Mouse (Mus musculus) left cerebral cortex, postnatal 25 days (tissue): ENCODE data around the gene Fads2. TPM values are rescaled to one million over a fixed set of nuclear protein-coding genes. Genes with fewer than 3 reads are reported as not detected.

Source experiments
- DNase-seq, 2 experiments: peaks; one replicate each; pipeline ENCODE4 v3.0.0; 2022; ENCODE audit warnings: low spot score in 2 of 2, mixed read lengths in 1 of 2
- intact Hi-C: fragments of 180-260 bp; cut with DNase I; formaldehyde crosslinking; loops from one replicate; pipeline ENCODE4 v1.15.1; 2025
- total RNA-seq, 2 experiments: library from RNA; stranded (reverse); gene quantifications; 2 replicates each; pipeline ENCODE4 v1.2.3; 2021

The Fads2 gene
- total RNA-seq, 2 experiments from 2014 or later, result 141 to 145 TPM

DNA sequence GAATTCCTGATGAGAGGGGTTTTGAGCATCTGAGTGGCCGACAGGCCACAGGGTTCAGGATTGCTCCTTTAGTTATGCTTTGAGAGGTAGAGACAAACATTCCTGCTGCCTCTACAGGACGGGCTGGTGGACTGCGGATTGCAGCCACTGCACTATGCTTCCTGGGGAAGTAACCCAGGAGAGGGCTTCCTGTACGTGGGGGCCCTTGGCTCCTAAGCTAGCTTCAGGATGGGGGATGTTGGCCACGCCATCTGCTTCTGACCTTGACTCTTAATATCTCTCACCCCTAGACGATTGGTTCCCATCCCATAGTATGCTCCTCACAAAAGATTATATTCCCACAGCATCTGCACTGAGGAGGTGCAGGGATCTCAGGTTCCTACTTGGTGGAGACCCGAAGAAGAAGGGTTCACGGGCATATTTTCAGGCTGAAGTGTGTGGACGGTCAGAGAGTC lies 78.2 kb downstream of the Fads2 start:
- intact Hi-C loops, result loop anchor here (2.0 kb wide), 2 partner anchors 23 to 107 kb away; partner anchors contain the start of genes Best1 and Rab3il1
- no peak for DNase-seq

DNA sequence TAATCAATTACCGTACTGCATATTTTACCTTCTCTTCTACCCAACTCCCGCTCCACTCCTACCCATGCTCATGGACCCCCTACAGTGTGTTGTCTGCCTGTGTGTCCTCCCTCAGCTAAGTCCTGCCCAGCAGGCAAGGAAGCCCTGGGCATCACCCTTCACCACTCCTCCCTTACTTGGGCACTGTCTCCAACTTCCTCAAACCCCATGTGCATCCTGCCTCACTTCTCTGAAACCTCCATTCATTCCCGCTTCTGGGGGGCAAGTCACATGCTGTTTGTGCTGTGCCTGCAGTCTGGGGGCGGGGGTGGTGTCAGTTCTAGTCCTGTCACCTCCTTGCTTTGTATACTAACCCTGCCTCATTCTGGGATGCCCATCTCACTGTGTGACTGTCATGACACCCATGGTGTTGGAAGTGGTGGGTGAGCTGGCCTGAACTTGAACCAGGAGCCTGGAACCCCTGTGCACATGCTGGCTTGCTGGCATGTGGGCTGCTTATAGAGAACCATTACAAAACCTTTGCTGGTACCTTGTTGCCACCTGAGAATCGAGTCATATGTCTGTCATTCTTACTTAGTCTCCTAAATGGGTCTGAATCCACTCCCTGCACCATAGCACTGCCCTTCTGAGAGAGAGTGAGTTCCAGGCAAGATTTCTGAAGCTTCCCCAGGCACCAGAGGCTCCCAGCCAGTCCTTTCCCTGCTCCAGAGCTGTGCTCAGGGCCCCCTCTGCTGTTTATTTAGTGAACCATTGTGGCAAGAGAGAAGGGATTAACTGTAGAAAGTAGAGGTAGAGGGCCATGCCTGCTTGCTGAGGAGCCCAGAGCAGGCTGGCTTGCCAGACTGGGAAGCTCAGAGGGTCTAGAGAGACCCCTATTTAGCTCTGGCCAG lies 78.9 kb downstream of the Fads2 start:
- intact Hi-C loops, result loop anchor here (2.0 kb wide), 2 partner anchors 22 to 106 kb away; partner anchors contain the start of genes Best1 and Rab3il1
- DNase-seq, result peak; percentile 54 to 72

DNA sequence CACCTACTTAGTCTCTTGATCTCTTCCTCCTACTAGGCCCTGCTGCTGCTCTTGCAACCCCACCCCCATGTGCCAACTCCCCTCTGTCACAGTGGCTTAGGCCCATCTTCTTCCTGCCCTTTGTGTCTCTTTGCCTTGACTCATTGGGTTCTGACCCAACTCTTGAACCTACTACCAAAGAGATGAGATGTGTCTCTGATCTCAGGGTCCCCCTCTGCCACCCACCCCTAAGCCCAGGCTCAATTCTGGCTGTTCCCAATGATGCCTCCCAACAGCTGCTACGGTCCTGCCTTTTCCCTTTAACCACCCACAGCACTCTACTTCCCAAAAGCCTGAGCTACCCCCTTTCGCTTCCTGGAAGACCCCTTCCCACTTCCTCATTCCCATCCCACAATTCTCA lies 79.6 kb downstream of the Fads2 start:
- no peak for DNase-seq
- intact Hi-C loops, result loop anchor here (2.0 kb wide), 2 partner anchors 21 to 105 kb away; partner anchors contain the start of genes Best1 and Rab3il1

DNA sequence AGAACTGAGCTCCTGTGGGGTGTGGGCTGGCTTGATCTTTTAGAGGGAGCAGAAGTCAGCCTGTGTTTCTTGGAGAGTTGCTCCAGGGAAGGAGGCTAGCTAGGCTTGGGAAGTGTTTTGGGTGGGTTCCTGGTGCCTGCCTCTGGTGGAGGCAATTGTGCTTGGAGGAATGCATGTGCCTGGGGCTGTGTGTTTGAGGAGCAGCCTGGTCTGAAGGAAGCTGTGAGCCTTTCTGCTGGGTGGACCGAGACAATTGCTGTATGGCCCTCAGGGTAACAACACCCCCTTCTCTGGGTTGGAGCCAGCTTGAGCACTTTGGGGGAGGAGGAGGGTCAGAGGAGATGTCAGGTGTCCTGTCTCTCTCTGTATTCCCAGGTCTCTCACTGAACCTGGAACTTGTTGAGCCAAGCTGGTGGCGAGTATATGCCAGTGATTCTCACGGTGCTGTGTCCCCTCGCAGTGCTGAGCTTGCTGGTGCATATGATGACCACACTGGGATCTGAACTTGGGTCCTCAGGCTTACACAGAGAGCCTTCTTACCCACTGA lies 82.3 kb downstream of the Fads2 start:
- DNase-seq, result no peak
- intact Hi-C loops, result no loop called here

DNA sequence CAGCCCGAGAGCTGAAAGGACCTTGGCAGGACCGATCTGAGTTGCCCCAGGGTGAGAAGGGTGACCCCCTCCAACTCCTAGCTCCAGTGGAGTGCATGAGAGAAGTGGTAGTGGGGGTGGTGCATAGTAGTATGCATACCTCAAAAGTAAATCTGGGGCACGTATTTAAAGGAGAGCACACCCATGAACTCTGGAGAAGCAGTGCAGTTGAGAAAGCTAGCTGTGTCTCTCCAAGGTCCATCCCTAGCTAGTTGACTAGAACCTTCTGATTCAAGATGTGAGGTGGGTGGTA lies 83.1 kb downstream of the Fads2 start:
- DNase-seq, result no peak
- intact Hi-C loops, result no loop called here

DNA sequence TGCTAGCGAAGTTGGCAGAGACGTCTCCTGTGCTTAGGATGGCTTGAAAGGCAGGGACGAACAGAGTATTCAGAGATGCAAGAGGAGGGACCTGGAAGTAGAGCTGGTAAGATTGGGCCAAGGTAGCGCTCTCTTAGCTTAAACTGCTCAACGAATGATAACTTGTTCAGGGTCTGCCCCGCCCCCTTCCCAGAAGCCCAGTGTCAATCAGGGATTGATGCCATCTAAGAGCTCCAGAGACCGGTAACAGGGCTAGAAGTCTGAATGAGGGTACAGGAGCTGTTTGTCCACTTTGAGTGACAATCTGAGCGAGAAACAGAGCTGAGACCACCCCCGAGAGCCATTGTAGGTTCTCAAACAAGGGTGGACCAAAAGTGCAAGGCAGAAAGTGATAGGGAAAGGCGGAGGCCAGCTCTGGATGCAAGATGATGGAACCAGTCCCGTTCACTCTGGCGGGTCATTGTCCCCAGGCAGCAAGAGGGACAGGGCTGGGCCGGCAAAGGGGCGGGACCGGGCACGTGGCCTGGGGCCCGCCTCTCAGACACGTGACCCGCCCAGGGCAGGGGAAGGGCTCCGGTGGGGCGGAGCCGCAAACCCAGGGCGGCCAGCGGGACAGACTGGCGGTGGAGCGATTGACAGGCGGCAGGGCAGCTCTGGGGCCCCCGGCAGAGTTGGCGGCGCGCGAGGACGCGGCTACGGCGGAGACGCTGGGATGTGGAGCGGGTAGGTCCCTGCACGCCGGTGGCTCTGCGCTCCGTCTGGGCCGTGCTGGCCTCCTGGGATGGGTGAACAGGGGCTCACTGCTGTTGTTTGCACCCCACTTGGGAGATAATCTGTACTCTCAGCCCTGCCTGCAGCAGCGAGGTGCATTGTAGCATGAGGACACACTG lies 83.7 kb downstream of the Fads2 start:
- DNase-seq, result peak; percentile 79 to 80
- intact Hi-C loops, result no loop called here

DNA sequence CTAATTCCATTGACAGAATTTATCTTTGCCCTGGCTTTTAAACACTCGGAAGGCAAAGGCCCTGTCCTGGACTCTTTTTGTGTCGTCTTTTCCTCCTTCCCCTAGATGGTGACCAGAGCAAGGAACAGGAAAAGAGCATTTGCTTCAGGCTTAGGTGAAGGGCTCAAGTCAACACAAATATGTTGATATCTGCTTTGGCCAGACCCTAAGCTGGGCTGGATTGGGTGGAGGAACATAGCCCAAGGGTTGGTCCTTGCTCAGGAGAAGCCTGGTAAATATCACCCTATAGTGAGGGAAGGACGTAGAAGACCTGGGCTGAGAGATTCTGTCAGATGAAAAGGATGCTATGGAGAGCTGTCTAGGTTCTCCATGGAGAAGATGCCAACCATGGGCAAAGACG lies 85.4 kb downstream of the Fads2 start:
- no peak for DNase-seq
- intact Hi-C loops, result no loop called here

DNA sequence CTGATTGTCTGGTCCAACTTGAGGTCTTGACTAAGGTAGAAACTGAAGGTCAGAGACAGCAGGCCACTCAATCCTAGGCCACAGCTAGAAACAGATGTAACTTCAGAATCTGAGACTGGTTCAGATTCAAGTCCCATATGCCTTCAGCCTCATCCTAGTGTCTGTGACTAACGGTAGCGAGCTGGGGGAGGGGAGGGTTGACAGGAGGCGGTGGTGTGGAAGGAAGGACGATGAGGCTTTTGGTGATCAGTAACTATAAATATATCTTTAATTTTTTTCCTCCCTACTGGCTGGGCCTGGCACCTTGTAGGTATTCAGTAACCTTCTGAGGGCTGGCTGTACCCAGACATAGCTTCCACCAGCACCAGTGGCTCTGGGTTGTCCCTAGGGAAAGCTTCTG lies 86.1 kb downstream of the Fads2 start:
- intact Hi-C loops, result no loop called here
- DNase-seq, result no peak

DNA sequence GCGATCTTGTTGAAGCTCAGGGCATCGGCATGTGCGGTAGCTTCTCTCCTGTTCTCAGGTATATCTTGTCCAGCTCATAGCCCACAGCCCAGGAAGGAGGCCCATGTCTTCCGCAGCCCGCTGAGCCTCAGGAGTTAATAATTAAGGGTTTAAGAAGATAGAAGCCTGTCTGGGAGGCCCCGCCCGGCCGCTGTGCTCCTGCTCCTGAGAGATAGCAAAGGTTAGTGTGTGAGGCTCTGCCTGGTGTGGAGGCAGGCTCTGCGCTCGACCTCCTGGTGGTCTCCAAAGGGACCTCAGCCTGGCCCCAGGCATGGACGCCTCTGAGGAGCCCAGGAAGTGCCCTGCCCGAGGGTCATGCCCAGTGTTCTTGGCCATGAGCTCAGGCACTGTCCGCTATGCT lies 86.7 kb downstream of the Fads2 start:
- no peak for DNase-seq
- intact Hi-C loops, result no loop called here

DNA sequence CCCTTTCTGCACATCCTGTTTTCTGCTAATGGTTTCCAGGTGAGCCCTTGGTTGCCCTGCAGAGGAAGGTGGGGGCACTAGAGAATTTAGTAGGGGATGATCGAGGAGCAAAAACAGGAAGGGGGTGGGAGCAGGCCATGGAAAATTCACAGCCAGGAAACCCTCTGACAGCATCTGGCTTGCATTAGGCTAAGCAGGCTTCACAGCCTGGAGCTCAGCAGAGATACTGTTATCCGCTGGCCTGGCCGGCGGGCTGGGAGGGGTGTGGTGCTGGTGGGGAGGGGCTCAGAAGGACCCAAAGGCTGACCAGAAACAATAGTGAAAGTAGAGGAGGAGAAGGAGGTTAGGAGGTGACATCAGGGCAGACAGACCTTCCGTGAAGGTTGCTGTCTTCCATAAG lies 87.6 kb downstream of the Fads2 start:
- DNase-seq, result no peak
- intact Hi-C loops, result no loop called here

DNA sequence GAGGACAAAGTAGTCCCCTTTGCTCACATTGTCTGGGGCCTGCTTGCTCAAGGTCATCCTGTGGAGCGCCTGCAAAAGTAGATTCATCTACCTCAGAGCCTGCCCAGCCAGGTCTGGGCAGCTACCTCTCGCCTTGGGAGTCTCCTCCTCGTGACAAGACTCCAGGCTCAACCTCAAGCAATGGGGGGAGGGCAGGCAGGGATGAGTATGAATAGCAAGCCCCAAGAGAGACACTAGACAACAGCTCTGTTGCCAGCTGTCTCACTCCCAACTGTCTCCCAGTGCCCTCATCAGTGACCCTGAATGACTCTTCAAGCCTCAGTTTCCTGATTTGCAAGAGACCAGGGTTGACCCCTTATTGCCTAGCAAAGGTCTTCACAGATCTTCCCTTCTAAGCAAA lies 88.2 kb downstream of the Fads2 start:
- DNase-seq, result no peak
- intact Hi-C loops, result no loop called here

DNA sequence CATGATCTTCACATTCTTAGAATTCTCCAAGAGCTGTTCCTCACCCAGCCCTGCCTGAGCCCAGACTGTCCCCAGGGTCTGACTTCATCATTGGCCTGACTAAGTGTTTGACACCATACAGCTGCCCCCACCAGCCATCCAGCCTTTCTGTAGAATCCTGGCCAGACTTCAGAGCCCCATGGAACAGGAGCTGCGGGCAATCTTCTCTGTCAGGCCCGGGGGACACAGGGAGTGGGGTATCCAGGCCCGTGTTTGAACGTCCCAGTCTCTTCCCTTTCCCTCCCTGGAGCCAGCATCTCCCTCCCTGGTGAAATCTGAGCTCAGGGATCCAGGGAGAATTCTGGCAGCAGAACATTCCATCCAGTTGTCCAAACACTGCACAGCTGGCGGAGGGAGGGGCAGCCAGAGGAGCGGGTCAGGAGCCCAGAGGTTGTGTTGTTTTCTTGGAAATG lies 88.7 kb downstream of the Fads2 start:
- intact Hi-C loops, result no loop called here
- DNase-seq, result no peak

Other genes with a start within 250 kb of the Fads2 start
- gene Incenp, start 202.2 kb downstream of the Fads2 start, total RNA-seq, result 10 to 100 TPM; 22.0 to 23.3 TPM
- 1,000 to 10,000 TPM; 2,053 to 2,068 TPM for gene Fth1, start 121.1 kb downstream of the Fads2 start, total RNA-seq
- gene Best1, start 100.1 kb downstream of the Fads2 start, total RNA-seq, result under 1 TPM; 0.78 to 0.83 TPM
- 1 to 10 TPM; 9.4 to 9.5 TPM for gene Rab3il1, start 100.1 kb downstream of the Fads2 start, total RNA-seq
- gene Fads3, start 60.2 kb downstream of the Fads2 start, total RNA-seq, result 10 to 100 TPM; 31.1 to 31.5 TPM
- 100 to 1,000 TPM; 180 to 188 TPM for gene Fads1, start 81.1 kb upstream of the Fads2 start, total RNA-seq
- gene Tmem258, start 102.3 kb upstream of the Fads2 start, total RNA-seq, result 10 to 100 TPM; 70.0 to 76.0 TPM
- 1 to 10 TPM; 8.9 to 9.9 TPM for gene Fen1, start 102.4 kb upstream of the Fads2 start, total RNA-seq
- gene Myrf, start 139.0 kb upstream of the Fads2 start, total RNA-seq, result 10 to 100 TPM; 12.2 to 16.1 TPM
- gene Dagla, start 203.1 kb upstream of the Fads2 start, total RNA-seq, result 10 to 100 TPM; 90.4 to 91.2 TPM